Mouse (Mus musculus) cerebellum, adult 2 months (tissue): ENCODE results near the gene Ppt2.

ENCODE experiments used
- CTCF ChIP-seq: fragments of 200-500 bp; IDR thresholded peaks from 2 replicates; pipeline ENCODE4 v1.5.1; 2011; ENCODE audit warnings: low read depth, mild to moderate bottlenecking, control low read depth, low read length, moderate library complexity, borderline replicate concordance; ENCODE audit not compliant: insufficient read depth
- POLR2A ChIP-seq: fragments of 200-500 bp; IDR thresholded peaks from 2 replicates; pipeline ENCODE4 v1.6.1; 2011; ENCODE audit warnings: low read length, control low read depth, borderline replicate concordance; ENCODE audit not compliant: insufficient read depth

DNA sequence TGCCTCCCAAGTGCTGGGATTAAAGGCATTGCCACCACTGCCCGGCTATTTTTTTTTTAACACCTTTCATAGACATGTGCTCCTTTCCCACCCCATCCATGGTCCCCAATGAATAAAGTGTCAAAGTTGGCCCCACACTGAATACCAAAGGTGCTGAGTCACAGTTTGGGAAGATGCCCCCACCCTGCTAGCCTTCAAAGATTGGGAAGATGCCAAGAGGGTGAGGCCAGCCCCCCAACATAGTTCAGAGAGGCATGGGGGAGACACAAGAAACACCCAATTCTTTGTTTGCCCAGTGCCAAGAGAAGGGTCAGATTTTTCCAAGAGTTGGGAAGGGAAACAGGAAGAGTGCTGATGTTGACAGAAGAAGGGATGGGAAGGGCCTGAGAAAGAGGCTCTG is 34.2 kb upstream of the Ppt2 start:
- TF ChIP-seq POLR2A (no peak), CTCF (no peak)
